Mouse (Mus musculus): ENCODE measurements around the gene Son. TPM values are rescaled to one million over a fixed set of nuclear protein-coding genes. Genes with fewer than 3 reads are reported as not detected.
A peak's percentile ranks its signal among the peaks of the same experiment; 100 is the strongest.
"Not testable (repeated sequence)": the region's sequence is repeated elsewhere in the genome, so short reads cannot be mapped to it uniquely, and the experiment has no call there.

Gene Son
- polyA plus RNA-seq, 1 experiment from 2014 or later = 172 TPM

DNA sequence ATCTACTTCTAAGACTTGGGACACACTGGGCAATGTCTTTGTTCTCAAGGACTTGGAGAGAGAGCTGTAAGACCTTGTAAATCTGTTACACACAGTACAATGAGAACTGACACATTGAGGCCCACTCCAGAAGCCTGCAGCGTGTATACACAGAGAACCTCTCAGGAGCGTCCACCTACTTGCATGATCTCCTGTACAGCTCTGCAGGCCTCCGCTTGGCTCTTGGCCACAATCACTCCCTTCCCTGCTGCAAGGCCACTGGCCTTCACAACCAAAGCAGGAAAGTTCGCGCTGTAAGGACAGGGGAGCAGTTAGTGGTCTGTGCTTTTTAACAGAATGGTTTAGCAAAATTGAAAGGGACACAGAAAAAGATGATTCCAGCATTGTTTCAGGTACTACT is 8.1 kb upstream of the Son start:
- DNase-seq (ENCODE audit: low spot score) = no peak

DNA sequence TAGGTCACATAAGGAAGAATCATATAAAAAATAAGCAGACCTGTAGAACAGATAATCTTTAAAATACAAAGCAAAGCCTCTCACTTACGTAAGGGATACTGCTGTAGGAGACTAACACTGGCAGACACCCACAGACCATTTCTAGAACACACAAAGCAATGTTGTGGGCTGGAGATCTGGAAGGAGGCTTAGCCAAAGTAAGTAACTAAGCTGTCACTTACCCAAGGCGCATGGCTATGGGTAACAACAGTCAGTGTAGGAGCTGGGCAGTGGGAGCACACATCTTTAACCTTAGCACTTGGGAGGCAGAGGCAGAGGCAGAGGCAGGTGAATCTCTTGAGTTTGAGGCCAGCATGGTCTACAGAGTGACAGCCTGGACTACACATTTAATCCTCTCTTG is 7.7 kb upstream of the Son start:
- no peak for DNase-seq (ENCODE audit: low spot score)

DNA sequence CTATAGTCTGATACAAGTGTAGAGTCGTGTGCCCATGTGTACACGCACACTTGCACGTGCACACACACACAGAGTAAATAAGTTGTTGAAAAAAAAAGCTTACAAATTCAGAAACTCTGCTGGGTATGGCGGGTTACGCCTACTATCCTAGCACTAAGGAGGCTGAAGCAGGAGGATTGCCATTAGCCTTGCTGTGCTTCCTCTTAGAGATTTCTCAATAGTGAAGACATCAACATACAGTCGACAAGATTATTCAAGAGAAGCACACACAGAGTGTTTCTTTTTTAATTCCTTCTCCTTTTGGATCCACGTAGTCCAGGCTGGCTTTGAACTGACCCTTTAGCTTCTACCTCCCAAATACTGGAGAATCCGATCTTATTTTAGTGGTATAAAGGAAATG is 7.1 kb upstream of the Son start:
- no peak for DNase-seq (ENCODE audit: low spot score)

DNA sequence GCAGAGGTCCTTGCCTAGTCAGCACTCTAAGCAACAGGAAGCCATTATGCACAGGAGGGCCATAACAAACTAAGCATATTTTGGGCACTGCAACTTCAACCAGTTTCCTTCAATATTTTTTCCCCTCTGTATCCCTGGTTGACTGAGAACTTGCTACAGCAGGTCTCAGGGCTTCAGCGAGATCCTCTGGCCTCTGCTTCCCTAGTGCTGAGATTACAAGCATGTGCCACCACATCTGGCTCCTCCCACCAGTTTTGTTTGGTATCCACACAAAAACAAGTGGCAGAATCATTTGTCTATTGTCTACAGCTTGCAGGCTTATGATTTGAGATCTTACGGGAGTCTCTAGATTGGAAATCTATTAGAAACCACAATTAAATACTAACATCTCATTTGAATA is 2.4 kb upstream of the Son start:
- DNase-seq (ENCODE audit: low spot score) = no peak

DNA sequence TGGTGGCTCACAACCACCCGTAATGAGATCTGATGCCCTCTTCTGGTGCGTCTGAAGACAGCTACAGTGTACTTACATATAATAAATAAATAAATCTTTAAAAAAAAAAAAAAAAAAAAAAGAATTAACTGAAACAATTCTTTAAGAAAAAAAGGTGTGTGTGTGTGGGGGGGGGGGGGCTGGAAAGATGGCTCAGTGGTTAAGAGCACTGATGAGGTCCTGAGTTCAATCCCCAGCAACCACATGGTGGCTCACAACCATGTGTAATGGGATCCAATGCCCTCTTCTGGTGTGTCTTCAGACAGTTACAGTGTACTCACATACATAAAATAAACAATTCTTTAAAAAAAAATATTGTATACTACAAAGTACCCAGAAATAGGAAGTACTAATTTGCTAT is 1.9 kb upstream of the Son start:
- DNase-seq (ENCODE audit: low spot score) = not testable (repeated sequence)

DNA sequence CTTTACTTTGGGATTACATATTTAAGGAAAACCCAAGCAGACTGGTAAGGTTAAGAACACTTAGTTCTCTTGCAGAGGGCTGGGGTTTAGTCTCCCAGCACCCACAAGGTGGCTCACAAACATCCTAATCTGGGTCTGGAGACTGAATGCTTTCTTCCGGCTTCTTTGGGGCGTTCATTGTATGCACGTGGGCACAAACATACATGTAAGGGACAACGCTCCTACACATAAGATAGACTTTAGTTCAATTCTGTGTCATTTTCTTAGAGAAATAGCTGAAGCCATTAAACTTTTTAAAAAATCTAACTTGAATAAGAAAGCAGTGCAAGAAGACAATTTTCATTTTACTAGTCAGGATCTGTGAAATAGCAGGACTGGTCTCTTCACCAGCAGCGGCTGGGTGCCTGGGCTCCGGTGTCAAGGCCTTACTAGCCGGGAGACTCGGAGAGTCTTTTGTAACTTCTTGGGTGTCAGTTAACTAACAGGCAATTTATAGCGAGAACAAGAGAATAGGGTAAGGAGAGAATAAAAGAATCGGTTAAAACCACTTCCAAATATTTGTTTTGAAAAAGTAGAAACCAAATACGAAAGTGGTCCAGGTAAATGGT is 1.2 kb upstream of the Son start:
- DNase-seq (ENCODE audit: low spot score) = peak; percentile 81

DNA sequence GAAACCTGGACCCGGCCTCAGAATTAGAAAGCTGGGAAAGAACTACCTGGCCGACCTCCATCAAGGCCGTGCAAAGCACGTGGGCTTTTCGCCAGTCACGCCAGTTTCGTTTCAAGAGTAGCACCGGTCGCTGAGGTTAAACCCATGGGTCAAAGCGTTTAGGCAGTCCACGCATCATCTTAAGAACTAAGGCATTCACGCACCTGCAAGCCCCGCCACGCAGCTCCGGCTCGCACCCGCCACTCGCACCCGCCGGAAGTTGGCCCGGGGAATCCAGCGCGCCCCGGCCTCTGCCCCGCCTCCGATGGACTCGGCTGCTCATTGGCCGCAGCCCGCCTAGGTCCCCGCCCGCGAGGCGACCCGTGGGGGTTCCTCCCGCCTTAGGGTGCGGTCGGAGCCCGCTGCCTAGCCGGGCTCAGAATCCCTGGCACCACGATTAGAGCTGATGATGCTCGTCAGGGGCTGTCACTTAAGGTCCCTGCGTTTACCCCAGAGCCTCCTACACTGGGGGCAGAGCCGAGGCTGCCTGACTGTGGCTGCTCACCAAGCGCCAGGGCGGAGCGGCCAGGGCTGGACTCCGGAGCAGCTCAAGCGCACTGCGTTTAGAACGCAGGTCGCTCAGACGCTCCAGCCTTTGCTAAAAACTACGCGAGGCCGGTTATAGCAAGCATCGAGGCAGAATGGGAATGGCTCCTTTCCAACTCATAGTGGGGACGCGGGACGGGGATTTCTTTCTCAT is 456 bp upstream of the Son start, which contains the start of gene Gart:
Gart (minus strand) TSS at position 272 of the 739 bp plus-strand sequence.
- peak; percentile 93 for DNase-seq (ENCODE audit: low spot score)

DNA sequence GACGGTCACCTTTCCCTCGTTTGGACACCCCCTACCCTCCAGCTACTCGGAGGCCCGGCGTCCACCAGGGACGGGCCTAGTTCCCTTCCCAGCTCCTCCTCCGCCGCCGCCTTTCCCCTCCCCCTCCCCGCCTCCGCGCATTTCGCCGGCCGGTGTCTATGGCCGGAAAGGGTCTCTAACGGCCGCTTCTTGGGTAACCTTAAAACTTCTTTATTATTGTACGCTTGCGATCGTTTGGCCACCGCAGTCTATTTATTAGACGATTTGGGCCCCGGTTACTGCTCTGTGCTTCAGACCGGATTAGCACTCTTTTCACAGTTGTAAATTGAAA is 879 bp downstream of the Son start:
- no peak for DNase-seq (ENCODE audit: low spot score)

DNA sequence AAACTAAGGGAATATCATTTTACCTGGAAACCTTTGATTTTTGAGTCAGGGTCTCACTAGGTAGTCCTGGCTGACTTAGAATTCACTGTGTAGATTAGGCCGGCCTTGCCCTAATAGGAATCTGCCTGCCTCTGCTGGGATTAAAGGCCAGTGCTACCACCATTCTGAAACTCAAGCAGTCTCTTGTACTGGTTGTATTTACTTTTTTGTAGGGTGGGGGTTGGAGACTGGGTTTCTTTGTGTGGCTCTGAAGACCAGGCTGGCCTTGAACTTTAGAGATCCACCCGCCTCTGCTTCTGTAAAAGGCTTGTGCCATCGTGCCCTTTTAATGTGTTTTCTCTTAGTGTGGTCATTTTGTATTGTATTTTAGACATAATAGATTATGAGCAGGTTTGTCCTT is 1.9 kb downstream of the Son start:
- no peak for DNase-seq (ENCODE audit: low spot score)

DNA sequence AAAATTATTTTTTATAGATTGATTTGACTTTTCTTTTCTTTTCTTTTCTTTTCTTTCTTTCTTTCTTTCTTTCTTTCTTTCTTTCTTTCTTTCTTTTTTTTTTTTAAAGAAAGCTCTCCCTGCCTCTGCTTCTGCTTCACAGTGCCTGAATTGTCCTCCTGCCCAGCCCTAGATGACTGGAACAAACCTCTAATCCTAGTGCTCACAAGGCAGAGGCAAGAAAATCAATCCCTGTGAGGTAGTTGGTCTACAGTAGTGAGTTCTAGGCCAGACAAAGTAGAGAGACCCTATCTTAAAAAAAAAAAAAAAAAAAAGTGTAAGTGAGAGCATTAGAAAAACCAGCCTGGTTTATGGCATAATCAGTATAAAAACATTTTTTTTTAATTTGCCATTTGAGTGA is 2.5 kb downstream of the Son start:
- DNase-seq (ENCODE audit: low spot score) = no peak

DNA sequence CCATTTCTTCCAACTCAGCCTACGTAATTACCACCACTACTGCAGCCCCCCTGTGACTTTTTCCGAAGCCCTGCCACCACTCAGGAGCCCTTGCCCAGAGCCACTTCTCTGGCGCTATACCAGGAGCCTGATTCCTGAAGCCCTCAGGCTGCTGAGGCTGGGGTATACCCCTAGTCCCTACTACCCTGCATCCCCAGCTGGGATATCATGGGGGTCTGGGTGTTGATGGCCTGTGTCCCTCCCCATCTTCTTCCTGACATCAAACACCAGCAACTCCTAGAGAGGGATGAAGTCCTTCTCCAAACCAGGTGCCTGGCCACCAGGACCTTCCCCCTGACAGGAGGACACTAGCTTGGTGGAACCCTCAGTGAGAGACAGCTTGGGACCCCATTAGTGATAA is 4.9 kb downstream of the Son start:
- no peak for DNase-seq (ENCODE audit: low spot score)

DNA sequence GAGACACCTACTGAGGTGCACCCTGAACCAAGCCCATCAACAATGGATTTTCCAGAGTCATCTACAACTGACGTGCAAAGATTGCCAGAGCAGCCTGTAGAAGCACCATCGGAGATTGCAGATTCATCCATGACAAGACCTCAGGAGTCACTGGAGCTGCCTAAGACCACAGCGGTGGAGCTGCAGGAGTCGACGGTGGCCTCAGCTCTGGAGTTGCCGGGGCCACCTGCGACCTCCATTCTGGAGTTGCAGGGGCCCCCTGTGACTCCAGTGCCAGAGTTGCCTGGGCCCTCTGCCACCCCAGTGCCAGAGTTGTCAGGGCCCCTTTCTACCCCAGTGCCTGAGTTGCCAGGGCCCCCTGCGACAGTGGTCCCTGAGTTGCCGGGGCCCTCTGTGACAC is 8.0 kb downstream of the Son start:
- DNase-seq (ENCODE audit: low spot score) = no peak

DNA sequence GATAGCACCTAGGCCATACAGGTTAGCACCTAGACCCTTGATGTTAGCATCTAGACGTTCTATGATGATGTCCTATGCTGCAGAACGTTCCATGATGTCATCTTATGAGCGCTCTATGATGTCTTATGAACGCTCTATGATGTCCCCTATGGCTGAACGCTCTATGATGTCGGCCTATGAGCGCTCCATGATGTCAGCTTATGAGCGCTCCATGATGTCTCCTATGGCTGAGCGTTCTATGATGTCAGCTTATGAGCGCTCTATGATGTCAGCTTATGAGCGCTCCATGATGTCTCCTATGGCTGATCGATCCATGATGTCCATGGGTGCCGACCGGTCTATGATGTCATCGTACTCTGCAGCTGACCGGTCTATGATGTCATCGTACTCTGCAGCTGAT is 10.0 kb downstream of the Son start:
- no peak for DNase-seq (ENCODE audit: low spot score)

DNA sequence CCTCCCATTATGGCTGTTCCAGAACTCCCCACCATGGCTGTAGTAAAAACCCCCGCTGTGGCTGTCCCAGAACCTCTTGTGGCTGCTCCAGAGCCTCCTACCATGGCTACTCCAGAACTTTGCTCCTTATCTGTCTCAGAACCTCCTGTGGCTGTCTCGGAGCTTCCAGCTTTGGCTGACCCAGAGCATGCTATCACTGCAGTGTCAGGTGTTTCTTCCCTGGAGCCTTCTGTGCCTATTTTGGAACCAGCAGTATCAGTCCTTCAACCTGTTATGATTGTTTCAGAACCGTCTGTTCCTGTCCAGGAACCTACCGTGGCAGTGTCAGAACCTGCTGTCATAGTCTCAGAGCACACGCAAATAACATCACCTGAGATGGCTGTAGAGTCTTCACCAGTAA is 11.2 kb downstream of the Son start:
- DNase-seq (ENCODE audit: low spot score) = no peak

DNA sequence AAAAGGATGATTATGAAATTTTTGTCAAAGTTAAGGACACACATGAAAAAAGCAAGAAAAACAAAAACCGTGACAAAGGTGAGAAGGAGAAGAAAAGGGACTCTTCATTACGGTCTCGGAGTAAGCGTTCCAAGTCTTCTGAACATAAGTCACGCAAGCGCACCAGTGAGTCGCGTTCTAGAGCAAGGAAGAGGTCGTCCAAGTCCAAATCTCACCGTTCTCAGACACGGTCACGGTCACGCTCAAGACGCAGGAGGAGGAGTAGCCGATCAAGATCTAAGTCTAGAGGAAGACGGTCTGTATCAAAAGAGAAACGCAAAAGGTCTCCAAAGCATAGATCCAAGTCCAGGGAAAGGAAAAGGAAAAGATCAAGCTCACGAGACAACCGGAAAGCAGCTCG is 12.5 kb downstream of the Son start:
- DNase-seq (ENCODE audit: low spot score) = no peak

DNA sequence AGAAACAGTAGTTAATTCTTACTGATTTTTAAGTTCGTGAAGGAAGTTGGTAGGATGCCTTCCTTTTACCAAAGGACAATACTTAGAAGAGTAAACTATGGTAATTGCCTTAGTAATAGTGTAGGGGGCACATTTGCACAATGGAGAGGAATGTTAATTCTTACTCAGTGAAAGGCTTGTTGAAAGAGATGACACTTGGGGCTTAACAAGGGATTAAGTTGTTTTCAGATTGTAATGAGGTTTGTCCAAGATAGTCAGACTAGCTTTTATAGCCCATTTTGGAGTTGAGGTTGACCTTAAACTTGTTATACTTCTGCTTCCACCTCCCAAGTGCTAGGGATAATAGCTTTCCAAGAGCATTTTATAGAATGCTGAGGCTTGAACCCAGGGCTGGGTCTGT is 14.1 kb downstream of the Son start:
- no peak for DNase-seq (ENCODE audit: low spot score)

DNA sequence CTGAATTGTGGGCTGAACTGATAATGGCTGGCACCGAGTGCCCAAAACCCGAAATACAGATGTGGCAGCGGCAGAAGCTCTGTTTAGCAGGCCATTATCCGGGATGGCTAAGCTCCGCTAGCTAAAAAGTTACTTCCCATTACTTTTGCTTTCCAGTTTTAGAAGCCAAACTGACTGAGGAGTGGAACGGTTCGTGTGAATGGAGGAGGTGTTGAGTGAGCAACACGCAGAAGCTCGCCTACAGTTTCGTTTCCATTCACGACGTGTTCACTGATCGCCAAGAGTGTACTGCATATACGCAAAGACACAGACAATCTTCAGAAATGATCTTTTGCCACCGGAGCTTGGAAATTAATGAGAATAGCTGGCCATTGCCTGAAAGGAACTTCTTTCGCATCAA is 15.0 kb downstream of the Son start:
- no peak for DNase-seq (ENCODE audit: low spot score)

DNA sequence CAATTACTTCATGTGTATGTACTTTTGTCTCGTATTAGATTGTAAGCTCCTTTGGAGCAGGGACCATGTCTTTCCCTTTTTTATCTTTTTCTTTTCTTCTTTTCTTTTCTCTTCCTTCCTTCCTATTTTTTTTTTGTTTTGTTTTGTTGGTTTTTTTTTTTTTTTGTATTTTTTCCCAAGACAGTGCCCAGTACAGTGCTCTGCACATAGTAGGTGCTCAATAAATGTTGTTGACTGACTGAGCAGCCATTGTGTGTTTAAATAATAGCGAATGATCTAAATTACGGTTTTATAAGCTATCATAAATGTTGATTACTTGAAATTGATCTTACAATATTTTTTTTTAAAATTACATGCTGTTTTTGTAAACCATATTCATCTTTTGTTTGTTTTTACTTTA is 16.5 kb downstream of the Son start:
- no peak for DNase-seq (ENCODE audit: low spot score)

DNA sequence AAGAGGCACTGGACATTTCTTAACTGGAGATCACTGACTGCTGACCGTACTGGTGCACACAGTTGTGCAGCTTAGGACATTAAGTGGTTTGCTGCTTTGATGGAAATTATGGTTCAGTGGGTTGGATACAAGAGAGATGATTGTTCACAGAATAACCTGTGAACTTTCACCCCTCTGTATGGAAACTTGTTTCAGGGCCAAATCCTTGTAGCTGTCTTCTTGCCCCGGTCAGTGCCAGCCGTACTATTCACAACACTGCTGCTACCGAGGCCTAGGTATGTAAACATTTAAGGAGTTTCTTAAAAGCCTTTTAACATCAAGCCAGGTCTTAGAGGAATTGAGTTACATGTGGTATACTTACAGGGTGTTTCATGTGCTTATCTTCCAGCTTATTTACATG is 27.2 kb downstream of the Son start:
- no peak for DNase-seq (ENCODE audit: low spot score)

DNA sequence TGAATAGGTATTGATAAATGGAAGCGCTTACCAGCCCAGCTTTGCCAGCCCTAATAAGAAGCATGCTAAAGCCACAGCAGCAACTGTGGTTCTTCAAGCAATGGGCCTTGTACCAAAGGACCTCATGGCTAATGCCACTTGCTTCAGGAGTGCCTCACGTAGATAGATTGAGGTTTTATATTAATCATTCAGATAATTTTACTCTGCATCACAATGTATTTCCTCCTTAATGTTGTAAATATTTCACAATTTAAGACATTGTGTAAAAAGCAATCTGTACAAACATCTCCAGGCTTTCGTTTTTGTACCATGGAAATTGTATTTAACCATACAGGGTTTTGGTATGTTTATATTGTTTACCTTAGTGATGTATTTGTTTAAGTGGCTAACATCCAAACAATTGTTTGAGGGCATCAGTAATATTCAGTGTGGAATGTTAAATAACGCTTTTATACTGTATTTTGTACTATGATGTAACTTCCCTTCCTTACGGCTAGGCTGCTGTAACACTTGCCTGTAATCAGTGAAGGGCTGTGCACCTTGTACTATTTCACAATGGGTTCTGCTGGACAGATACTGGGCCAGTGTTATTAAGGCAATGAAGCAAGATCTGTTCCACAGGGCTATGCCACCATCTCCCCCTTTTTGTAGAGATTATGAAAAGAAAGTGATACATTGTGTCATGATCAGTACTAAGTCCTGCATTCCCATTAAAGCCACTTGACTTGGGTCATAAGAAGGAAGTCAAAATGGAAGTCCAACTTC is 31.0 kb downstream of the Son start:
- no peak for DNase-seq (ENCODE audit: low spot score)

DNA sequence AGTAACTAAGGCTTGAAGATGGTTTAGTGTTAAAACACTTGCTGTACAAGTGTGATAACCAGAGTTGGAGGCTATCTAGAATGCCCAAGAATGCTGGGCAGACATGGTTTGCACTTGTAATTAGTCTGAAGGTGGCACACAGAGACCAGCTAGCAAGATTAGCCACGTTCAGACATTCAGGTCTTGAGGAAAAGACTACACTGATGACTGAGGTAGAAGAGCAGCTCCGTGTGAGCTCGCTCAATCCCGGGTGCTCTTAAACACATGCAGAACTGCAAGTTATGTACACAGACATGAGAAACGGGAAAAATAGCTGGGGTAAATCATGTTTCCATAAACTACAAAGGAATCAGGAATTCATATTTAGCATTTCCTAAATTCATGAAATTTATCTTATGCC is 33.4 kb downstream of the Son start:
- DNase-seq (ENCODE audit: low spot score) = no peak

DNA sequence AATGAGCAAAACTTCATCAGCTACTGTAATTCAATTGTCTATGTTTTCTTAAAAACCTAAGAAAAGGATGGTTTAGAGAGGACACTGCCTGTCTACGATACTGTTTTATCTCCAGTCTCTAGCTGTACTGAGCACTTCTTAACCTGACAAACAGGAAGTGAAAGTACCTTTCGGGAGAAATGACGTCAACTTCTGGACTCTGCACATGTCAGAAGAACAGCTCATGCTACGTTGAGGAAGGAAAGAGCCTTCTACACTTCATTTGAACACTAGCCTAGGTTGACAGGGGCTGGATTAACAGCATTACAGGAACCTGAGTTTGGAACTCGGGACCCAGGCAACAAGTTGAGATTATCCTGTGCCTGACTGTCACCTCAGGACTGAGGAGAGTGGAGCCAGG is 38.2 kb downstream of the Son start:
- peak; percentile 66 for DNase-seq (ENCODE audit: low spot score)

DNA sequence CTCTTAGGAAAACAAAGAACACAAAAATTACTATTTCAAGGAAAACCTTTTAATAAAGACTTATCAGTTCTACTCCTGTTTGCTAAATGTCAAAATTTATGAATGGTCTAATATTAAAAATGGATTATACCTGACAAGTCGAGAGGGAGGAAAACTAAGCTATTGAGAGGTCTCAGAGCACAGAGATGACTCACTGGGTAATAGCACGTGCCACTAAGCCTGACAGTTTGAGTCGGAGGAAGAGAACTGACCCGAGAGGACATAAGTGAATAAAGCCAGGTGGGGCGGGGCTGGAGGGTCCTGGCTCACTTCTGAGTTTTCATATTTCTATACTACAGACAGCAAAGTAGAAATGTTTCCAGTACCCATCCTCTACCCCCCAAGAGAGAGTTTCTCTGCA is 39.1 kb downstream of the Son start:
- DNase-seq (ENCODE audit: low spot score) = no peak

All from thymus, postnatal 0 days (tissue).